ENCODE assay signal across 9 mouse cellular contexts in genomic region chr2:157039900-157040648, GRCm38 (mm10). TPM values are rescaled to one million over a fixed set of nuclear protein-coding genes. Genes with fewer than 3 reads are reported as not detected.
DNase-seq lines count a peak whose midpoint lies in the region; ATAC-seq and TF ChIP-seq lines count a peak whose summit lies in the region.
"Had no signal": no experiment of that assay in that cellular context is flagged by ENCODE, and none has a peak within 500 bp of the region (broad histone marks: within the 10 kb centered on the region; RNA-seq: fewer than 3 reads in every experiment).

No protein-coding gene starts in this region.

- H3K79me3 ChIP-seq in C2C12 (ENCODE audit: low read depth), result peaks cover 3% of the 10 kb centered on the region

- ATAC-seq in erythroid progenitor cell, adult 5-6 weeks (replicated peaks; ENCODE audit: low FRiP score, poor library complexity, severe bottlenecking), result no peak

- peaks cover 3% of the 10 kb centered on the region for H3K79me2 ChIP-seq in heart, adult 2 months (replicated peaks; ENCODE audit: control insufficient read depth, insufficient read depth, low read length)
- H3K79me2 ChIP-seq in C2C12 (ENCODE audit: control insufficient read depth, insufficient read depth), result peaks cover 9% of the 10 kb centered on the region

- no peaks in the 10 kb centered on the region for H3K9me3 ChIP-seq in heart, embryonic 10.5 days

- H3K9ac ChIP-seq in heart, adult 2 months (ENCODE audit: low read depth, low read length), result no peak overlapping the region

- DNase-seq in heart, adult 2 months, result peak; percentile 49 to 60
- no peak for DNase-seq in heart, embryonic 10.5 days (ENCODE audit: low spot score)
- peak; percentile 83 for DNase-seq in brain, adult 2 months (ENCODE audit: low read depth, low spot score)
- DNase-seq in lung, adult 2 months, result no peak
- DNase-seq in left cerebral cortex, adult 11 months (ENCODE audit: low spot score), result no peak
- DNase-seq in urinary bladder, postnatal 10 days (ENCODE audit: low spot score), result no peak

- no peak for TF ChIP-seq EP300 in heart, adult 2 months (IDR thresholded peaks at IDR 0.05; ENCODE audit: insufficient read depth, low read depth, low read length)

- peak; percentile 46 for TF ChIP-seq CTCF in heart, adult 2 months (IDR thresholded peaks at IDR 0.05)
- peak; percentile 32 for TF ChIP-seq CTCF in C2C12 (IDR thresholded peaks at IDR 0.05; ENCODE audit: control insufficient read depth, insufficient read depth, insufficient read length)
- TF ChIP-seq CTCF in lung, adult 2 months (IDR thresholded peaks at IDR 0.05; ENCODE audit: insufficient read depth, low read length), result peak; percentile 25

- intact Hi-C loops in heart, adult 2 months (cut with DNase I), result no loop called here

- H3ac ChIP-seq in C2C12 (ENCODE audit: control insufficient read depth, insufficient read length, low read depth), result no peak overlapping the region

- H3K4me1 ChIP-seq in heart, adult 2 months (ENCODE audit: control insufficient read depth, insufficient read depth, low read length), result peaks cover 1% of the 10 kb centered on the region; the same call in 1 of the 2 replicates
- peaks cover 6% of the 10 kb centered on the region for H3K4me1 ChIP-seq in heart, embryonic 10.5 days
- peaks cover 8% of the 10 kb centered on the region for H3K4me1 ChIP-seq in lung, adult 2 months (ENCODE audit: control insufficient read depth, insufficient read depth, low read length)

- 71% methylated on average over 50 of the region's 50 CpGs for WGBS in heart, adult 2 months
- 90% methylated on average over 50 of the region's 50 CpGs for WGBS in heart, embryonic 10.5 days
- 68% methylated on average over 50 of the region's 50 CpGs for WGBS in lung, adult 2 months

- H3K27me3 ChIP-seq in heart, adult 2 months (ENCODE audit: control insufficient read depth, insufficient read depth, low read length), result no peaks in the 10 kb centered on the region
- no peaks in the 10 kb centered on the region for H3K27me3 ChIP-seq in heart, embryonic 10.5 days (ENCODE audit: insufficient read depth, poor library complexity, severe bottlenecking)
- H3K27me3 ChIP-seq in C2C12 (ENCODE audit: control insufficient read depth, insufficient read depth, insufficient read length), result no peaks in the 10 kb centered on the region

- no peaks in the 10 kb centered on the region for H3K36me3 ChIP-seq in heart, adult 2 months (ENCODE audit: control insufficient read depth, insufficient read depth, low read length)
- peaks cover 84% of the 10 kb centered on the region for H3K36me3 ChIP-seq in heart, embryonic 10.5 days
- H3K36me3 ChIP-seq in C2C12 (ENCODE audit: control insufficient read depth, insufficient read depth), result peaks cover 62% of the 10 kb centered on the region

- TF ChIP-seq POLR2A in heart, adult 2 months (IDR thresholded peaks at IDR 0.05; ENCODE audit: insufficient read depth, low read depth, low read length), result no peak
- TF ChIP-seq POLR2A in lung, adult 2 months (IDR thresholded peaks at IDR 0.05; ENCODE audit: borderline replicate concordance, extremely low read depth, low read depth, low read length), result no peak

- no peak overlapping the region for H3K27ac ChIP-seq in heart, adult 2 months
- no peak overlapping the region for H3K27ac ChIP-seq in heart, embryonic 10.5 days

- H3K4me3 ChIP-seq in heart, adult 2 months, result no peak overlapping the region
- H3K4me3 ChIP-seq in heart, embryonic 10.5 days, result no peak overlapping the region
- no peak overlapping the region for H3K4me3 ChIP-seq in C2C12 (ENCODE audit: insufficient read depth, poor library complexity, severe bottlenecking)
- H3K4me3 ChIP-seq in lung, adult 2 months (replicated peaks; ENCODE audit: extremely low read depth, low read depth, low read length), result no peak overlapping the region

TF ChIP-seq in C2C12, 6 proteins besides CTCF, POLR2A, EP300 and RAD21:
- TF ChIP-seq FOSL1 (IDR thresholded peaks at IDR 0.05; ENCODE audit: insufficient read depth, low read length, poor library complexity, severe bottlenecking) (no peak), CEBPB (IDR thresholded peaks at IDR 0.05; ENCODE audit: low read depth) (no peak), MYOD1 (IDR thresholded peaks at IDR 0.05; ENCODE audit: control insufficient read depth, insufficient read length, low read depth) (no peak), MYOG (IDR thresholded peaks at IDR 0.05; ENCODE audit: control insufficient read depth, extremely low read depth, insufficient read length) (no peak), MAX (IDR thresholded peaks at IDR 0.05) (no peak), USF1 (IDR thresholded peaks at IDR 0.05; ENCODE audit: low read depth) (no peak)

RNA-seq across cellular contexts. Expression of gene Dsn1, which starts 33.1 kb away (rescaled TPM):
- 1 to 10 TPM; 1.3 to 1.8 TPM for total RNA-seq in heart, adult 2 months (2021)
- polyA plus RNA-seq in heart, adult 2 months (2012; rRNA removed), result 0.70 and 2.0 TPM in 2 replicates
- 43.7 and 44.0 TPM in 2 replicates for polyA plus RNA-seq in heart, embryonic 10.5 days (2016; fragmentation: Nextera tagmentation; extraction: Ambion mirVana)
- polyA plus RNA-seq in C2C12 (2012; fragmentation: generic; extraction: Trizol), result 12.0 TPM
- polyA plus RNA-seq in lung, adult 2 months (2012; rRNA removed), result 1.2 and 1.8 TPM in 2 replicates
- total RNA-seq in erythroid progenitor cell, adult 5-6 weeks (2015; ENCODE audit: low replicate concordance), result 56.9 and 59.5 TPM in 2 replicates
- 62.4 and 101 TPM in 2 replicates for total RNA-seq in erythroid progenitor cell, adult 5-6 weeks (2017; ENCODE audit: low replicate concordance)

RNA-seq across cellular contexts. Expression of gene Soga1, which starts 39.0 kb away (rescaled TPM):
- total RNA-seq in heart, adult 2 months (2021), result 10 to 100 TPM; 10.0 to 11.7 TPM
- 4.8 and 6.6 TPM in 2 replicates for polyA plus RNA-seq in heart, adult 2 months (2012; rRNA removed)
- 2.2 and 3.9 TPM in 2 replicates for polyA plus RNA-seq in heart, embryonic 10.5 days (2016; fragmentation: Nextera tagmentation; extraction: Ambion mirVana)
- polyA plus RNA-seq in C2C12 (2012; fragmentation: generic; extraction: Trizol), result 13.9 TPM
- polyA plus RNA-seq in lung, adult 2 months (2012; rRNA removed), result 34.1 and 37.1 TPM in 2 replicates
- total RNA-seq in erythroid progenitor cell, adult 5-6 weeks (2015; ENCODE audit: low replicate concordance), result 0.36 and 0.42 TPM in 2 replicates
- total RNA-seq in erythroid progenitor cell, adult 5-6 weeks (2017; ENCODE audit: low replicate concordance), result 2.8 and 3.6 TPM in 2 replicates

RNA-seq across cellular contexts. Expression of gene Tldc2, which starts 46.8 kb away (rescaled TPM):
- total RNA-seq in heart, adult 2 months (2021), result not detected
- not detected in 2 replicates for polyA plus RNA-seq in heart, adult 2 months (2012; rRNA removed)
- not detected in 2 replicates for polyA plus RNA-seq in heart, embryonic 10.5 days (2016; fragmentation: Nextera tagmentation; extraction: Ambion mirVana)
- not detected for polyA plus RNA-seq in C2C12 (2012; fragmentation: generic; extraction: Trizol)
- not detected in 2 replicates for polyA plus RNA-seq in lung, adult 2 months (2012; rRNA removed)
- not detected in 2 replicates for total RNA-seq in erythroid progenitor cell, adult 5-6 weeks (2015; ENCODE audit: low replicate concordance)
- not detected in 2 replicates for total RNA-seq in erythroid progenitor cell, adult 5-6 weeks (2017; ENCODE audit: low replicate concordance)
- total RNA-seq: neutrophil, adult 5-6 weeks had no signal

RNA-seq across cellular contexts. Expression of gene Ndrg3, which starts 48.2 kb away (rescaled TPM):
- total RNA-seq in heart, adult 2 months (2021), result 10 to 100 TPM; 19.8 to 23.6 TPM
- polyA plus RNA-seq in heart, adult 2 months (2012; rRNA removed), result 21.5 and 33.5 TPM in 2 replicates
- polyA plus RNA-seq in heart, embryonic 10.5 days (2016; fragmentation: Nextera tagmentation; extraction: Ambion mirVana), result 42.1 and 46.2 TPM in 2 replicates
- polyA plus RNA-seq in C2C12 (2012; fragmentation: generic; extraction: Trizol), result 29.1 TPM
- 32.9 and 41.7 TPM in 2 replicates for polyA plus RNA-seq in lung, adult 2 months (2012; rRNA removed)
- 16.6 and 21.4 TPM in 2 replicates for total RNA-seq in erythroid progenitor cell, adult 5-6 weeks (2015; ENCODE audit: low replicate concordance)
- total RNA-seq in erythroid progenitor cell, adult 5-6 weeks (2017; ENCODE audit: low replicate concordance), result 11.7 and 14.6 TPM in 2 replicates

Comparison
In these comparisons a context has a peak if more than half of its experiments do, and no peak if none do; other contexts are left out.
1. DNase-seq: peak in heart, adult 2 months (2 of 2) and brain, adult 2 months (single experiment); none in heart, embryonic 10.5 days (single experiment), lung, adult 2 months (single experiment), left cerebral cortex, adult 11 months (single experiment) and urinary bladder, postnatal 10 days (single experiment).
2. Peak in every context shown above with its lines, with median percentiles within 50 percentile points of each other: CTCF ChIP-seq.